Mouse (Mus musculus) monocyte, adult 2 months (primary cell): ENCODE measurements around the gene Slc25a30.
A peak's percentile ranks its signal among the peaks of the same experiment; 100 is the strongest.

ENCODE experiments used
- DNase-seq, 2 experiments: peaks; one replicate each; pipeline ENCODE4 v3.0.0; 2022; ENCODE audit warnings: low spot score in 2 of 2, low read depth in 1 of 2

The Slc25a30 gene

GRCm38 (mm10) chr14:75751040-75751439 is 35.8 kb downstream of the Slc25a30 start:
- DNase-seq = no peak

- DNase-seq = no peak
Observed at GRCm38 (mm10) chr14:75749123-75749522, 37.7 kb downstream of the Slc25a30 start.

GRCm38 (mm10) chr14:75747960-75748359 is 38.9 kb downstream of the Slc25a30 start:
- no peak for DNase-seq

- no peak for DNase-seq
Observed at GRCm38 (mm10) chr14:75741904-75742303, 44.9 kb downstream of the Slc25a30 start.

GRCm38 (mm10) chr14:75735597-75735996 is 51.2 kb downstream of the Slc25a30 start:
- DNase-seq = no peak

- DNase-seq = no peak
Observed at GRCm38 (mm10) chr14:75732631-75733030, 54.2 kb downstream of the Slc25a30 start.

- DNase-seq = no peak
Observed at GRCm38 (mm10) chr14:75731361-75731760, 55.5 kb downstream of the Slc25a30 start.

- no peak for DNase-seq
Observed at GRCm38 (mm10) chr14:75728111-75728510, 58.7 kb downstream of the Slc25a30 start.

GRCm38 (mm10) chr14:75727046-75727445 is 59.8 kb downstream of the Slc25a30 start:
- no peak for DNase-seq

- DNase-seq = no peak
Observed at GRCm38 (mm10) chr14:75722816-75723215, 64.0 kb downstream of the Slc25a30 start.

GRCm38 (mm10) chr14:75721977-75722563 is 64.8 kb downstream of the Slc25a30 start:
- peak; percentile 10 to 26 for DNase-seq

- DNase-seq = no peak
Observed at GRCm38 (mm10) chr14:75720121-75720520, 66.7 kb downstream of the Slc25a30 start.

- DNase-seq = no peak
Observed at GRCm38 (mm10) chr14:75716410-75716809, 70.4 kb downstream of the Slc25a30 start.

GRCm38 (mm10) chr14:75713661-75714060 is 73.2 kb downstream of the Slc25a30 start:
- no peak for DNase-seq

- no peak for DNase-seq
Observed at GRCm38 (mm10) chr14:75712687-75713086, 74.2 kb downstream of the Slc25a30 start.

- no peak for DNase-seq
Observed at GRCm38 (mm10) chr14:75711731-75712130, 75.1 kb downstream of the Slc25a30 start.
